ENCODE assay signal across 18 mouse cellular contexts in the genomic region with DNA sequence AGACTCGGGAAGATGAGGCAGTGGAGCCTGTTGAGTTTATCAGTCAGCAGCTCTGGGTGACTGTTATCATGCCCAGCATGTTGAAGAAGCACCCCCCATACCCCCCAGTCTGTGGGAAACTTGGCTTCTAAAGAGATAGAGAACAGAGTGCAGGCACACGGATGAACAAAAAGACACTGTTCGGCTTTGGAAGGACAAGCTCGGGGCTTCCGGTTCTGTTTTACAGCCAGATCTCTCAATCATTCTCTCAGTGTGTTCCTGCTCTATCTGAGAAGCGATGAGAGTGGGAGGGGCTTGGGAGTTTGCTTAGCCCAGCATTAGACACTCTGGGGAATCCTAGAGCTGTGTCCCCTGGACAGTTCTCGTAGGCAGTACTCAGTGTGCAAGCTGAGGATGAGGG. TPM values are rescaled to one million over a fixed set of nuclear protein-coding genes. Genes with fewer than 3 reads are reported as not detected.
DNase-seq lines count a peak whose midpoint lies in the region; ATAC-seq and TF ChIP-seq lines count a peak whose summit lies in the region.
"Had no signal": no experiment of that assay in that cellular context is flagged by ENCODE, and none has a peak within 500 bp of the region (broad histone marks: within the 10 kb centered on the region; RNA-seq: fewer than 3 reads in every experiment).

No protein-coding gene starts in this region.

- H3K79me2 ChIP-seq in heart, adult 2 months (replicated peaks; ENCODE audit: control insufficient read depth, insufficient read depth, low read length) = no peaks in the 10 kb centered on the region

- TF ChIP-seq POLR2A in heart, adult 2 months (IDR thresholded peaks at IDR 0.05; ENCODE audit: insufficient read depth, low read depth, low read length) = no peak

- H3K27ac ChIP-seq in heart, adult 2 months = no peak overlapping the region
- peak overlapping the region; percentile 62 for H3K27ac ChIP-seq in intestine, embryonic 15.5 days
- H3K27ac ChIP-seq: embryonic facial prominence, embryonic 12.5 days; forebrain, embryonic 10.5 days; gastrocnemius, adult 2 months; neural tube, embryonic 13.5 days had no signal

- H3K27me3 ChIP-seq in heart, adult 2 months (ENCODE audit: control insufficient read depth, insufficient read depth, low read length) = no peaks in the 10 kb centered on the region
- H3K27me3 ChIP-seq in intestine, embryonic 15.5 days (replicated peaks) = no peaks in the 10 kb centered on the region
- H3K27me3 ChIP-seq: embryonic facial prominence, embryonic 12.5 days; neural tube, embryonic 13.5 days had no signal

- ATAC-seq in intestine, embryonic 15.5 days = 0 out of 2 replicates have a peak, but pooled peaks have one; percentile 16
- ATAC-seq in megakaryocyte progenitor cell, adult 5-6 weeks (replicated peaks; ENCODE audit: poor library complexity) = peak; percentile 75

- TF ChIP-seq CTCF in heart, adult 2 months (IDR thresholded peaks at IDR 0.05) = no peak

- H3K36me3 ChIP-seq in heart, adult 2 months (ENCODE audit: control insufficient read depth, insufficient read depth, low read length) = no peaks in the 10 kb centered on the region
- H3K36me3 ChIP-seq in intestine, embryonic 15.5 days = no peaks in the 10 kb centered on the region
- H3K36me3 ChIP-seq: embryonic facial prominence, embryonic 12.5 days; forebrain, embryonic 10.5 days; G1E; neural tube, embryonic 13.5 days had no signal

- peaks cover 4% of the 10 kb centered on the region; the same call in 1 of the 2 replicates for H3K4me1 ChIP-seq in heart, adult 2 months (ENCODE audit: control insufficient read depth, insufficient read depth, low read length)
- peaks cover 26% of the 10 kb centered on the region for H3K4me1 ChIP-seq in intestine, embryonic 15.5 days (replicated peaks)

- H3K4me2 ChIP-seq in intestine, embryonic 15.5 days (replicated peaks) = no peak overlapping the region
- H3K4me2 ChIP-seq: embryonic facial prominence, embryonic 12.5 days; neural tube, embryonic 13.5 days had no signal

- intact Hi-C loops in heart, adult 2 months (cut with DNase I) = no loop called here

- H3K9me3 ChIP-seq in intestine, embryonic 15.5 days = no peaks in the 10 kb centered on the region
- H3K9me3 ChIP-seq: embryonic facial prominence, embryonic 12.5 days; forebrain, embryonic 10.5 days; G1E; neural tube, embryonic 13.5 days had no signal

- H3K9ac ChIP-seq in heart, adult 2 months (ENCODE audit: low read depth, low read length) = no peak overlapping the region
- no peak overlapping the region for H3K9ac ChIP-seq in intestine, embryonic 15.5 days
- H3K9ac ChIP-seq: embryonic facial prominence, embryonic 12.5 days; neural tube, embryonic 13.5 days had no signal

- TF ChIP-seq EP300 in heart, adult 2 months (IDR thresholded peaks at IDR 0.05; ENCODE audit: insufficient read depth, low read depth, low read length) = no peak

- H3K4me3 ChIP-seq in heart, adult 2 months = no peak overlapping the region
- no peak overlapping the region for H3K4me3 ChIP-seq in intestine, embryonic 15.5 days (replicated peaks)
- H3K4me3 ChIP-seq: embryonic facial prominence, embryonic 12.5 days; forebrain, embryonic 10.5 days; gastrocnemius, adult 2 months; neural tube, embryonic 13.5 days had no signal

- 56% methylated on average over 7 of the region's 7 CpGs for WGBS in heart, adult 2 months
- WGBS in intestine, embryonic 15.5 days = 25% methylated on average over 7 of the region's 7 CpGs

- DNase-seq in heart, adult 11 months = peak; percentile 95
- DNase-seq in heart, adult 2 months = no peak
- DNase-seq in kidney, postnatal 14 days = peak; percentile 18
- no peak for DNase-seq in kidney, adult 18-20 months
- no peak for DNase-seq in gastrocnemius, postnatal 25 days
- DNase-seq in gastrocnemius, adult 18-20 months (ENCODE audit: low spot score) = no peak
- DNase-seq: B cell, adult 2 months; cerebellum, postnatal 14 days; gastrocnemius, adult 2 months; kidney, adult 8-10 months; midbrain, embryonic 14.5 days; retina, postnatal 1 day had no signal

RNA-seq across cellular contexts. Expression of gene Mybph, which starts 20.2 kb away (rescaled TPM):
- not detected for total RNA-seq in heart, adult 2 months (2021)
- polyA plus RNA-seq in heart, adult 2 months (2012; rRNA removed) = 0.16 and 0.18 TPM in 2 replicates
- polyA plus RNA-seq in intestine, embryonic 15.5 days (2015; fragmentation: Nextera tagmentation; extraction: Ambion mirVana) = 0.15 and 0.52 TPM in 2 replicates
- 0.17 TPM in 1 of 2 replicates, not detected in the other for total RNA-seq in megakaryocyte progenitor cell, adult 5-6 weeks (2015)
- not detected in 2 replicates for total RNA-seq in megakaryocyte progenitor cell, adult 5-6 weeks (2017)
- 100 to 1,000 TPM; 335 to 488 TPM for total RNA-seq in gastrocnemius, postnatal 25 days (2021)
- 100 to 1,000 TPM; 192 to 275 TPM for total RNA-seq in gastrocnemius, adult 18-20 months (2021)
- polyA plus RNA-seq: G1E had no signal

RNA-seq across cellular contexts. Expression of gene Adora1, which starts 21.8 kb away (rescaled TPM):
- total RNA-seq in heart, adult 2 months (2021) = 10 to 100 TPM in 1 of 2 experiments, 1 to 10 TPM in 1; 9.6 to 15.0 TPM
- 18.6 and 19.4 TPM in 2 replicates for polyA plus RNA-seq in heart, adult 2 months (2012; rRNA removed)
- 4.0 and 8.3 TPM in 2 replicates for polyA plus RNA-seq in intestine, embryonic 15.5 days (2015; fragmentation: Nextera tagmentation; extraction: Ambion mirVana)
- total RNA-seq in megakaryocyte progenitor cell, adult 5-6 weeks (2015) = not detected in 2 replicates
- not detected in 2 replicates for total RNA-seq in megakaryocyte progenitor cell, adult 5-6 weeks (2017)
- total RNA-seq in gastrocnemius, postnatal 25 days (2021) = 1 to 10 TPM in 1 of 2 experiments, under 1 TPM in 1; 0.49 to 2.7 TPM
- under 1 TPM; 0.25 to 0.66 TPM for total RNA-seq in gastrocnemius, adult 18-20 months (2021)
- polyA plus RNA-seq: G1E had no signal

RNA-seq across cellular contexts. Expression of gene Chil1, which starts 31.4 kb away (rescaled TPM):
- under 1 TPM; 0.94 to 0.96 TPM for total RNA-seq in heart, adult 2 months (2021)
- polyA plus RNA-seq in heart, adult 2 months (2012; rRNA removed) = 1.7 and 2.7 TPM in 2 replicates
- 0.44 and 0.58 TPM in 2 replicates for polyA plus RNA-seq in intestine, embryonic 15.5 days (2015; fragmentation: Nextera tagmentation; extraction: Ambion mirVana)
- 9.3 and 21.2 TPM in 2 replicates for total RNA-seq in megakaryocyte progenitor cell, adult 5-6 weeks (2015)
- 8.9 and 16.2 TPM in 2 replicates for total RNA-seq in megakaryocyte progenitor cell, adult 5-6 weeks (2017)
- total RNA-seq in gastrocnemius, postnatal 25 days (2021) = 1 to 10 TPM in 1 of 2 experiments, under 1 TPM in 1; 0.91 to 1.7 TPM
- 1 to 10 TPM; 1.1 to 2.0 TPM for total RNA-seq in gastrocnemius, adult 18-20 months (2021)
- total RNA-seq: G1E had no signal
- polyA plus RNA-seq: forebrain, embryonic 10.5 days; G1E had no signal

Comparison
In these comparisons a context has a peak if more than half of its experiments do, and no peak if none do; other contexts are left out.
1. DNase-seq: peak in heart, adult 11 months (single experiment) and kidney, postnatal 14 days (single experiment); none in heart, adult 2 months (0 of 2), kidney, adult 18-20 months (single experiment), gastrocnemius, postnatal 25 days (single experiment) and gastrocnemius, adult 18-20 months (single experiment).
2. RNA of gene Mybph, which starts 20.2 kb away (total RNA-seq): 335 to 488 TPM in gastrocnemius, postnatal 25 days and 192 to 275 TPM in gastrocnemius, adult 18-20 months; 0.17 TPM in megakaryocyte progenitor cell, adult 5-6 weeks and not detected in heart, adult 2 months; every median in the first group is over 100 times any median in the second.